Mouse (Mus musculus): Measurements from ENCODE around the gene Arrdc5. TPM values are rescaled to one million over a fixed set of nuclear protein-coding genes. Genes with fewer than 3 reads are reported as not detected.
A peak's percentile ranks its signal among the peaks of the same experiment; 100 is the strongest.

Gene Arrdc5
- polyA plus RNA-seq, 1 experiment from 2014 or later = not detected

GRCm38 (mm10) chr17:56302363-56302996 is 2.4 kb upstream of the Arrdc5 start:
- no peak overlapping the region for H3K9ac ChIP-seq
- ATAC-seq (ENCODE audit: insufficient read depth, low FRiP score, low read depth) = peak; percentile 15
- WGBS = 33% methylated on average over 13 of the region's 13 CpGs
- H3K36me3 ChIP-seq = no peaks in the 10 kb centered on the region
- peak overlapping the region; percentile 90 for H3K27ac ChIP-seq
- H3K9me3 ChIP-seq = no peaks in the 10 kb centered on the region
- H3K4me3 ChIP-seq (replicated peaks) = peak overlapping the region; percentile 83; the same call in 1 of the 2 replicates
- peaks cover 42% of the 10 kb centered on the region for H3K4me1 ChIP-seq
- H3K27me3 ChIP-seq (replicated peaks) = no peaks in the 10 kb centered on the region
- H3K4me2 ChIP-seq = peak overlapping the region; percentile 97

- peaks cover 9% of the 10 kb centered on the region for H3K4me1 ChIP-seq
- 89% methylated on average over 1 of the region's 1 CpGs for WGBS
Observed at GRCm38 (mm10) chr17:56298238-56298637, 1.8 kb downstream of the Arrdc5 start.

GRCm38 (mm10) chr17:56296201-56296600 is 3.9 kb downstream of the Arrdc5 start:
- no peaks in the 10 kb centered on the region for H3K9me3 ChIP-seq
- WGBS = 76% methylated on average over 1 of the region's 1 CpGs
- ATAC-seq (ENCODE audit: insufficient read depth, low FRiP score, low read depth) = no peak

More at GRCm38 (mm10) chr17:56298238-56298637, 1.8 kb downstream of the Arrdc5 start:
- Histone ChIP-seq H3K4me3 (replicated peaks) (no peak overlapping the region), H3K36me3 (no peaks in the 10 kb centered on the region), H3K27ac (no peak overlapping the region), H3K9ac (no peak overlapping the region), H3K9me3 (no peaks in the 10 kb centered on the region), H3K4me2 (no peak overlapping the region), H3K27me3 (replicated peaks) (no peaks in the 10 kb centered on the region)
- no peak for ATAC-seq (ENCODE audit: insufficient read depth, low FRiP score, low read depth)

GRCm38 (mm10) chr17:56294241-56294640 is 5.8 kb downstream of the Arrdc5 start:
- Histone ChIP-seq H3K27ac (no peak overlapping the region), H3K4me3 (replicated peaks) (no peak overlapping the region), H3K4me2 (no peak overlapping the region), H3K27me3 (replicated peaks) (no peaks in the 10 kb centered on the region), H3K9me3 (no peaks in the 10 kb centered on the region), H3K36me3 (no peaks in the 10 kb centered on the region), H3K4me1 (peaks cover 10% of the 10 kb centered on the region), H3K9ac (no peak overlapping the region)
- WGBS = 87% methylated on average over 19 of the region's 19 CpGs
- no peak for ATAC-seq (ENCODE audit: insufficient read depth, low FRiP score, low read depth)

More at GRCm38 (mm10) chr17:56296201-56296600, 3.9 kb downstream of the Arrdc5 start:
- Histone ChIP-seq H3K9ac (no peak overlapping the region), H3K4me1 (peaks cover 4% of the 10 kb centered on the region), H3K27ac (no peak overlapping the region), H3K36me3 (no peaks in the 10 kb centered on the region), H3K4me3 (replicated peaks) (no peak overlapping the region), H3K4me2 (no peak overlapping the region), H3K27me3 (replicated peaks) (no peaks in the 10 kb centered on the region)

GRCm38 (mm10) chr17:56293291-56293690 is 6.8 kb downstream of the Arrdc5 start:
- Histone ChIP-seq H3K9me3 (no peaks in the 10 kb centered on the region), H3K4me2 (no peak overlapping the region), H3K4me3 (replicated peaks) (no peak overlapping the region), H3K27ac (no peak overlapping the region), H3K27me3 (replicated peaks) (no peaks in the 10 kb centered on the region), H3K36me3 (no peaks in the 10 kb centered on the region), H3K9ac (no peak overlapping the region), H3K4me1 (peaks cover 18% of the 10 kb centered on the region)
- 57% methylated on average over 1 of the region's 1 CpGs for WGBS
- no peak for ATAC-seq (ENCODE audit: insufficient read depth, low FRiP score, low read depth)

GRCm38 (mm10) chr17:56292531-56293222 is 7.4 kb downstream of the Arrdc5 start, which contains the start of gene Plin3:
Gene Plin3, minus strand, starts transcription at chr17:56292873.
- Histone ChIP-seq H3K9me3 (no peaks in the 10 kb centered on the region), H3K36me3 (no peaks in the 10 kb centered on the region), H3K4me1 (peaks cover 24% of the 10 kb centered on the region), H3K4me3 (replicated peaks) (no peak within 1 kb of the TSS), H3K27me3 (replicated peaks) (no peaks in the 10 kb centered on the region), H3K4me2 (no peak within 1 kb of the TSS), H3K9ac (no peak within 1 kb of the TSS), H3K27ac (peak within 1 kb of the TSS; percentile 97; the same call in 1 of the 2 replicates)
- no peak for ATAC-seq (ENCODE audit: insufficient read depth, low FRiP score, low read depth)
- 89% methylated on average over 4 of the region's 4 CpGs for WGBS

GRCm38 (mm10) chr17:56291826-56292475 is 8.1 kb downstream of the Arrdc5 start:
- H3K4me1 ChIP-seq = peaks cover 29% of the 10 kb centered on the region
- no peak for ATAC-seq (ENCODE audit: insufficient read depth, low FRiP score, low read depth)
- no peaks in the 10 kb centered on the region for H3K9me3 ChIP-seq
- H3K4me3 ChIP-seq (replicated peaks) = no peak overlapping the region
- no peak overlapping the region for H3K4me2 ChIP-seq
- 82% methylated on average over 7 of the region's 7 CpGs for WGBS
- H3K9ac ChIP-seq = no peak overlapping the region
- peak overlapping the region; percentile 97 for H3K27ac ChIP-seq
- H3K36me3 ChIP-seq = 0 out of 2 replicates have a peak, but pooled peaks cover under 1% of the 10 kb centered on the region
- no peaks in the 10 kb centered on the region for H3K27me3 ChIP-seq (replicated peaks)

- peak overlapping the region; percentile 19; the same call in 1 of the 2 replicates for H3K9ac ChIP-seq
- ATAC-seq (ENCODE audit: insufficient read depth, low FRiP score, low read depth) = peak; percentile 88
- peaks cover 31% of the 10 kb centered on the region for H3K4me1 ChIP-seq
- peak overlapping the region; percentile 97 for H3K27ac ChIP-seq
- H3K36me3 ChIP-seq = peaks cover 8% of the 10 kb centered on the region
- H3K27me3 ChIP-seq (replicated peaks) = no peaks in the 10 kb centered on the region
- H3K9me3 ChIP-seq = no peaks in the 10 kb centered on the region
- peak overlapping the region; percentile 57 for H3K4me3 ChIP-seq (replicated peaks)
- peak overlapping the region; percentile 79 for H3K4me2 ChIP-seq
- WGBS = 2% methylated on average over 16 of the region's 16 CpGs
Observed at GRCm38 (mm10) chr17:56291171-56291511, 8.9 kb downstream of the Arrdc5 start.

- no peaks in the 10 kb centered on the region for H3K9me3 ChIP-seq
- H3K4me3 ChIP-seq (replicated peaks) = peak overlapping the region; percentile 57
- peak; percentile 87 for ATAC-seq (ENCODE audit: insufficient read depth, low FRiP score, low read depth)
- 4% methylated on average over 17 of the region's 17 CpGs for WGBS
- H3K27me3 ChIP-seq (replicated peaks) = no peaks in the 10 kb centered on the region
- H3K4me2 ChIP-seq = peak overlapping the region; percentile 79
- H3K4me1 ChIP-seq = peaks cover 31% of the 10 kb centered on the region
- H3K36me3 ChIP-seq = peaks cover 14% of the 10 kb centered on the region
- peak overlapping the region; percentile 97 for H3K27ac ChIP-seq
- H3K9ac ChIP-seq = peak overlapping the region; percentile 45
Observed at GRCm38 (mm10) chr17:56290388-56291170, 9.5 kb downstream of the Arrdc5 start.

GRCm38 (mm10) chr17:56289371-56290331 is 10.4 kb downstream of the Arrdc5 start:
- peak overlapping the region; percentile 57 for H3K4me3 ChIP-seq (replicated peaks)
- H3K36me3 ChIP-seq = peaks cover 23% of the 10 kb centered on the region
- ATAC-seq (ENCODE audit: insufficient read depth, low FRiP score, low read depth) = peak; percentile 8; the same call in 1 of the 2 replicates
- WGBS = 3% methylated on average over 23 of the region's 23 CpGs
- H3K9ac ChIP-seq = peak overlapping the region; percentile 45
- H3K27me3 ChIP-seq (replicated peaks) = no peaks in the 10 kb centered on the region
- H3K4me2 ChIP-seq = peak overlapping the region; percentile 79
- peak overlapping the region; percentile 97 for H3K27ac ChIP-seq
- peaks cover 31% of the 10 kb centered on the region for H3K4me1 ChIP-seq
- no peaks in the 10 kb centered on the region for H3K9me3 ChIP-seq
